Mouse (Mus musculus): ENCODE data around the gene Mmgt1. TPM values are rescaled to one million over a fixed set of nuclear protein-coding genes. Genes with fewer than 3 reads are reported as not detected.

Gene Mmgt1
- polyA plus RNA-seq (2017; shearing (Covaris generic)) = 1 to 10 TPM; 5.7 to 7.3 (median 6.3) TPM

GRCm38 (mm10) chrX:56597887-56598640, at the start of gene Mmgt1:
TSS of gene Mmgt1 (minus strand) at chrX:56598069.
- peak; percentile 99 for ATAC-seq

GRCm38 (mm10) chrX:56640066-56640465, 42.2 kb upstream of the Mmgt1 start:
- ATAC-seq = no peak

GRCm38 (mm10) chrX:56636185-56636584, 38.3 kb upstream of the Mmgt1 start:
- ATAC-seq = no peak

GRCm38 (mm10) chrX:56615236-56615635, 17.4 kb upstream of the Mmgt1 start:
- no peak for ATAC-seq

- ATAC-seq = no peak
Observed at GRCm38 (mm10) chrX:56610318-56610694, 12.4 kb upstream of the Mmgt1 start.

- peak; percentile 88 for ATAC-seq
Observed at GRCm38 (mm10) chrX:56609623-56610317, 11.9 kb upstream of the Mmgt1 start, which contains the start of gene Slc9a6. TSS of gene Slc9a6 (plus strand) at chrX:56609757.

GRCm38 (mm10) chrX:56609285-56609622, 11.4 kb upstream of the Mmgt1 start:
- peak; percentile 17 for ATAC-seq

- ATAC-seq = no peak
Observed at GRCm38 (mm10) chrX:56607032-56607710, 9.3 kb upstream of the Mmgt1 start.

- ATAC-seq = no peak
Observed at GRCm38 (mm10) chrX:56606536-56606935, 8.7 kb upstream of the Mmgt1 start.

GRCm38 (mm10) chrX:56597219-56597886, 516 bp downstream of the Mmgt1 start:
- ATAC-seq = peak; percentile 15

GRCm38 (mm10) chrX:56578200-56578599, 19.7 kb downstream of the Mmgt1 start:
- no peak for ATAC-seq

- ATAC-seq = peak; percentile 43
Observed at GRCm38 (mm10) chrX:56572465-56572864, 25.4 kb downstream of the Mmgt1 start.

- no peak for ATAC-seq
Observed at GRCm38 (mm10) chrX:56553584-56553983, 44.3 kb downstream of the Mmgt1 start.

- ATAC-seq = no peak
Observed at GRCm38 (mm10) chrX:56549506-56549905, 48.4 kb downstream of the Mmgt1 start, which contains the start of gene Gm648. TSS of gene Gm648 (minus strand) at chrX:56549606.

GRCm38 (mm10) chrX:56537162-56537561, 60.7 kb downstream of the Mmgt1 start:
- ATAC-seq = no peak

Other genes starting within 250 kb of the Mmgt1 start
- gene Smim10l2a, start 223.5 kb downstream of the Mmgt1 start, polyA plus RNA-seq (2017; shearing (Covaris generic)) = 1 to 10 TPM; 3.1 to 4.4 (median 4.2) TPM
- 10 to 100 TPM in 1 of 3 experiments, 1 to 10 TPM in 1, not detected in 1; 6.0 to 14.8 TPM for gene Gm2174, start 150.1 kb downstream of the Mmgt1 start, polyA plus RNA-seq (2017; shearing (Covaris generic))
- gene Ints6l, start 143.2 kb downstream of the Mmgt1 start, polyA plus RNA-seq (2017; shearing (Covaris generic)) = 10 to 100 TPM; 18.8 to 30.9 (median 27.7) TPM
- not detected for gene Gm10477, start 73.3 kb downstream of the Mmgt1 start, polyA plus RNA-seq (2017; shearing (Covaris generic))
- gene Gm648, start 48.5 kb downstream of the Mmgt1 start, polyA plus RNA-seq (2017; shearing (Covaris generic)) = not detected
- 10 to 100 TPM in 1 of 3 experiments, 1 to 10 TPM in 2; 6.2 to 12.3 (median 9.2) TPM for gene Slc9a6, start 11.7 kb upstream of the Mmgt1 start, polyA plus RNA-seq (2017; shearing (Covaris generic))
- not detected for gene Fhl1, start 133.7 kb upstream of the Mmgt1 start, polyA plus RNA-seq (2017; shearing (Covaris generic))
- gene Map7d3, start 224.3 kb upstream of the Mmgt1 start, polyA plus RNA-seq (2017; shearing (Covaris generic)) = under 1 TPM in 2 of 3 experiments, not detected in 1; 0.16 to 0.35 TPM

All from inflammation-experienced regulatory T-cells, adult 6 months (primary cell).